Mouse (Mus musculus) embryonic fibroblast, embryonic 13.5 days (primary cell): ENCODE measurements around the gene Nfic. TPM values are rescaled to one million over a fixed set of nuclear protein-coding genes. Genes with fewer than 3 reads are reported as not detected.

Experiments used
- H3K27ac ChIP-seq: 2 replicates; pipeline ENCODE4 v1.5.1; 2012; ENCODE audit warnings: low read length, control low read depth, inconsistent platforms; ENCODE audit not compliant: insufficient read depth
- H3K4me1 ChIP-seq: 2 replicates; pipeline ENCODE4 v1.6.1; 2011; ENCODE audit warnings: low read length; ENCODE audit not compliant: control insufficient read depth, insufficient read depth
- H3K4me3 ChIP-seq: 2 replicates; pipeline ENCODE4 v1.5.1; 2011; ENCODE audit warnings: mild to moderate bottlenecking, control low read depth, low read length; ENCODE audit not compliant: insufficient read depth
- CTCF ChIP-seq: IDR thresholded peaks from 2 replicates; pipeline ENCODE4 v1.5.1; 2011; ENCODE audit warnings: mild to moderate bottlenecking, control low read depth, low read length, moderate library complexity, borderline replicate concordance; ENCODE audit not compliant: insufficient read depth
- POLR2A ChIP-seq: IDR thresholded peaks from 2 replicates; pipeline ENCODE4 v1.6.1; 2011; ENCODE audit warnings: low read depth, mild to moderate bottlenecking, control low read depth, low read length, moderate library complexity
- polyA plus RNA-seq: library from polyadenylated mRNA; stranded (reverse); fragments of >200 nt; gene quantifications from 2 replicates; pipeline ENCODE4 v1.2.4, GENCODE M21; 2011; ENCODE audit warnings: low read depth; ENCODE audit not compliant: missing spikeins, insufficient read length

The Nfic gene
- polyA plus RNA-seq, 1 experiment = 84.8 TPM

DNA sequence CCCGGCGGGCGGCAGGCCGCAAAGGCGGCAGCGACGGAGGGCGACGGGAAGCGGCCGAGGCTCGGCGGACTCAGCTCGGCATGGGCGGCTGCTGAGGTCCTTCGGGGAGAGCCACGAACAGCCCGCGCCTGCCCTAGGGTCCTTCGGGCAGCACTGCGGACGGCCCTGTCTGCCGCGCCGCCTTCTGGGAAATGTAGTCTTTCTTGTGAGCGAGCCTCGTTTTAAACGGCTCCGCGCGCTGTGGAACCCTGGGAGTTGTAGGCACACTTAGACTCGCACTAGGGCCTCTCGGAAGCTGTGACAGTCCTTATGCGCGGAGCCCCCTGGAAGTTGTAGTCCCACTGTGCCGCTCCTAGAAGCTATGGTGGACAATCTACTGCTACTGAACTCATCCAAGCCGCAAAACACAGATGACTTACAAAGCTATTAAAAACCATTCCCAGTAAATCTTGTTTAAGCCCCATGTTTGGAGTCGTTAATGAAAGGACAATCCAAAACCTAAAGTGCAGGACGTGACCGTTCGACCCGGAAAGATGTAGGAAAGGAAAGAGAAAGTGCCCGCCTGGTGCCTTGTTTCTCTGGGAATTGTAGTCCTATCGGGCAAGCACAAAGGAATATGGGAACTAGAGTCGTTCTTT is 40.9 kb upstream of the Nfic start, which contains the start of gene Ncln:
Gene Ncln (minus strand): TSS at position 129 of the 638 bp plus-strand sequence.
- peak within 1 kb of the TSS; percentile 92 for H3K27ac ChIP-seq
- H3K4me3 ChIP-seq = peak within 1 kb of the TSS; percentile 99
- no peaks in the 10 kb centered on the region for H3K4me1 ChIP-seq
- no peak for TF ChIP-seq CTCF
- TF ChIP-seq POLR2A = peak; percentile 85

DNA sequence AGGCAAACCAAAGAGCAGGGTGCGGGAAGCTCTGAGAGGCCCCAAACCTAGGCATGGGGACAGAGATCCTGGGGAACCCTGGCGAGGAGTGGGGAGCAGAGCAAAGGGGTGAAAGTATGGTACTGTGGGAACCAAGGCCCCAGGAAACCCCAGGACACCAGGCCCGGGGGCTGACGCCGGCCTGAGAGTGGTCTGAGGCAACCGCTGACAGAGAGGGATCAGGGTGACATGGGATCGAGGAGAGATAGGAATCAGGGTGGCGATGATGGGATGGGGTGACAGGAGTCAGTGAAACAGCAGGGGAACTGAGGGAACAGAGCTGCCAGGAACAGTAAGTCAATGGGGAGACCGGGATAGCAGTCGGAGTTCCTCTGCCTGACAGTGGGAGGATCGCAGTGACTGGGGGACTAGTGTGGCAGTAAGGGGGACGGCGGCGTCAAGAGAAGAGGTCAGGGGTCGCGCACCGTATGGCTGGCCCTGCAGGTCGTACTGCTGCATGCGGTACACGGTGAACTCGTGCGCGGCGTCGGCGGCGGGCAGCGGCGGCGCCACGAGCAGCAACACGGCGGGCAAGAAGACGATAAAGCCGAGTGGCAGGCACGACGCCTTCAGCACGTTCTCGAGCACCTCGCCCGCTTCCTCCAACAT is 40.3 kb upstream of the Nfic start:
- no peaks in the 10 kb centered on the region for H3K4me1 ChIP-seq
- no peak for TF ChIP-seq CTCF
- peak overlapping the region; percentile 99 for H3K4me3 ChIP-seq
- H3K27ac ChIP-seq = no peak overlapping the region

DNA sequence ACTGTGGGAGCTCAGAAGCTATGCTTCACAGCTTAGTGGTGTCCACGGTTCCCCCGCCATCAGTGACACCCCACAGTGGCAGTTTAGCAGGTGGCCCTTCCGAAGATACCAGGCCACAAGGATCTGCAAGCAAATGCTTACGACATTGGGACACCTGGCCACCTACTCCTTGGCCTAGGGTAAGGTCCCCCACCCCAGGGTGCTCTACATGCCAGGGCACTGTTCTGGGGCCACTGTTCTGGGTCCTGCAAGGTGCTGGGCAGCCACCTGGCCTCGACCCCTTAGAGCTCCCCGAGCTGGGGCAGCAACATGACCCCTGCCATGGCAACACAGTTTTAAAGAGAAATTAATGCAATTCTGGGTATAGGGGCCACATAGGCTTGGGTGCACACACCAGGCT is 39.7 kb upstream of the Nfic start:
- H3K27ac ChIP-seq = no peak overlapping the region
- peak overlapping the region; percentile 99 for H3K4me3 ChIP-seq
- TF ChIP-seq POLR2A (no peak), CTCF (no peak)
- H3K4me1 ChIP-seq = no peaks in the 10 kb centered on the region

DNA sequence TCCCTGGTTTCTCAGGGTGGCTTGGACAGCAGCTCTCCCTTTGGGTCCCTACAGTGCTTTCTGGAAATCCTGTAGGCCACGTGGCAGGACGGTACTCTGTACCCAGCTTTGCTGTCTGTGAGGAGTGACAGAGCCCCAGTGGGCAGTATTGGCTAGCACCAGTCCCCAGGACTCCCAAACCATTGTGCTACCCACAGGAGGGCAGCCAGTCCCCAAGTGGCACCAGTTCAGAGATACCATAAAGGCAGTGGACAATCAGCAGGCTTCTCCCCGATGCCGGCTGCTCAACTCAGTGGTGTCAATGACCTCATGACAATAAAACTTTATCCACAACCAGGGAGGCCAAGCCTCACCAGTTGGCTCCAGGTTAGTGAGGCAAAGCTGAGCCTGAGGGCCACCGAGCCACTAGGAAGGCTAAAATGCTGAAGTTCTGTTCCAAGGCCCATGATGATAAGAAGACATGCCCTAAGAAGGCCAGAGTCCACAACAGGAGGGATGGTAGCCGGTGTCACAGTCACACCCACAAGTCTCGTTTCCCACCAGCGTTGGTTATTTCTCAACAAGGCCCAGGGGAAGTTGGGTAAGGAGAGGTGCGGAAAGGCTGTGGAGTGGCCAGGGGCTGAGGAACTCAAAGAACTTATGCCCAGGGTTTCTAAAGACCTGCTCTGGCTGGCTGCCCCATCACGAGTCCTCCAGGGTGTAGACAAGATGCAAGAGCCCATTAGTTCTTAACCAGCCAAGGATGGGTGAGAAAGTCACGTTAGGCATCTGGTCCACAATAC is 39.0 kb upstream of the Nfic start:
- no peak for TF ChIP-seq CTCF
- no peak for TF ChIP-seq POLR2A
- H3K4me3 ChIP-seq = peak overlapping the region; percentile 99; the same call in 1 of the 2 replicates
- no peaks in the 10 kb centered on the region for H3K4me1 ChIP-seq
- H3K27ac ChIP-seq = no peak overlapping the region

DNA sequence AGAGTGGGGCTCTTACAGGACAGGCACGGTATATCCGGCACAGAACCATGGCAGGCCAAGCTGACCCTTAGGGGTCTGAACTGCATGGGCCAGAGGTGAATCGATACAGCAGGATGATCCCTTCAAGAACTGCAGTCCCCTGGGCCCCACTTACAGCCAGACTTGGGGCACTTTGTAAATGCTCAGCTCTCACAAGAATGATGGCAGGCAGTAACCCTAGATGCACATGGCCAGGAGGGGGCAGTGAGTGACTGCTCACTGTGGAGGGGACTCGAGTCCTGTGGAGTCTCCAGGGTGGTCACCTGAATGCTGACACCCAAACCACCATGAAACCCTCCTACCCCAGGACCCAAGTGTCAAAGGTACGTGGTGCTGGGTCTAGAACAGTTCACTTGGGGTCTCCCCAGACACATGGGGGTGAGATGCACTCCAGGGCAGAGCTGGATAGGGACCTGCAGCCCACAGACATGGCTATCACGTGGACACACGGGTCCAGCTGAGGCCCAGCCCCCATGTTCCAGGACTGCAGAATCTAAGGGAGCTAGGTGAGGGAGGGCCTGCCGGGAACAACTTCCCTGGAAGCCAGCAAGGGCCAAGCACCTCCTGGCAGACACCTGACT is 38.3 kb upstream of the Nfic start:
- H3K4me3 ChIP-seq = no peak overlapping the region
- no peak overlapping the region for H3K27ac ChIP-seq
- no peaks in the 10 kb centered on the region for H3K4me1 ChIP-seq
- TF ChIP-seq CTCF (peak; percentile 36; the same call in 1 of the 2 replicates), POLR2A (no peak)

DNA sequence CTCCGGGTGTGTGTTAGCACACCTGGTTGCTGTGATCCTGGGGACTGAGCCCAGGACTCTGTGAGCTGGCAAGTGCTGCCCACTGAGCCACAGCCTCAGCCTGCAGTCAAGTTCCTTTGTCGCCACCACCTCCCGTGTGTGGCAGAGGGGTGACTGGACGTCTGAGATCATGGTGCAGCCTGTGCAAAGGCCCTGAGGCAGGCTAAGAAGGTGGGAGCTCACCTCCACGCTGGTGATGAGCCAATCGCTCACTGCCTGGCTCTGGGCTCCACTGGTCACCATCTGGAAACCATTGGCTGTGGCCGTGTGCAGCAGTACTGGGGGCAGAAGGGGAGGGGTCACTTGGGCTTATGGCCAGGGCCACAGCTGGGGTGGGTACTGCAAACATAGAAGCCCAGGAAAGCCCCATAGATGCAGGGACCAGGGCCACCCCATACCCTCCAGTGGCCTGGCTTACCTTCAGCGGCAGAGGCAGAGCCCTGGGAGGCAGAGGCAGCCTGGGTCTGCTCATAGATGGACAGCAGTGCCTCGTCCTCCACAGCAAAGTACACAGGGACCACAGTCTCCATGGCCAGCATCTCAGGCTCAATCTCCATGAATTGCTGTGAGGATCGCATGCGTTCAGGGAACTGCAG is 37.3 kb upstream of the Nfic start:
- no peak for TF ChIP-seq CTCF
- no peak for TF ChIP-seq POLR2A

DNA sequence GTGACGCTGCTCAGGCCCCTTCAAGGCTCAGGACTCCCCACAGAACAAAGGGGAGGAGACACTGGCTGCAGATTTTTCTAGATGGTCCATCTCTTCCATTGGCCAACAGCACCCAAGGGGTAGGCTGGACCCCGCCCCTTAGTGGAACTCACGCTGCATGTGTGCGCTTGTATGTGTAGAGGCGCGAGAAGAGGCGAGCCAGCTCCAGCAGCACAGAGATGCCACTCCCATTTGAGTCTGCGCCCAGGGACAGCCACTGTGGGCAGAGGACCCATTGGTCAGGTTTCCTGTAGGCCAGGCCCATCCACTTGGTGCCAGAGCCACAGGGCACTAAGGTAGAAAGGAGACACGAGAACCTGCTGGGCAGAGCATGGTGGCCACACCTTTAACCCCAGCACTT is 35.6 kb upstream of the Nfic start:
- TF ChIP-seq CTCF (no peak), POLR2A (no peak)
- Histone ChIP-seq H3K27ac (no peak overlapping the region), H3K4me3 (no peak overlapping the region), H3K4me1 (no peaks in the 10 kb centered on the region)

More for the DNA sequence above, 37.3 kb upstream of the Nfic start:
- no peaks in the 10 kb centered on the region for H3K4me1 ChIP-seq
- no peak overlapping the region for H3K27ac ChIP-seq
- H3K4me3 ChIP-seq = no peak overlapping the region

DNA sequence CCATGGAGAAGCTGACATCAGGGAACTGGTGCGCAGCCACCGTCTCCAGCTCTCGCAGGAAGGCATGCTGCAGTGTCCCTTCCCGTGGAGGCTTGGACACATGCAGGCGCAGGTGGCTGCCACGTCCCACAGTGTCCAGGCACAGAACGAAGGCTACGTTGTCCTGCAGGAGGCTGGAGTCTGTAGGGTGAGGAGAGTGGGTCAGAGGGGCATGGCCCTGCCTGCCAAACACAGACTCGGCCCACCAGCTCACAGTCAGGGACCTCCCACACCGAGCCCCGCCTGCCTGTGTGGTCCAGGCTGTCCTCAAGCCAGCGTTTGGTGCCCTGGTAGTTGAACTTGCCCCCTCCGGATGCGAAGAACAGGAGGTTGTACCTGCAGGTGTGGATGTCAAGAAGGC is 34.5 kb upstream of the Nfic start:
- no peaks in the 10 kb centered on the region for H3K4me1 ChIP-seq
- H3K27ac ChIP-seq = no peak overlapping the region
- TF ChIP-seq POLR2A = no peak
- no peak for TF ChIP-seq CTCF
- no peak overlapping the region for H3K4me3 ChIP-seq

DNA sequence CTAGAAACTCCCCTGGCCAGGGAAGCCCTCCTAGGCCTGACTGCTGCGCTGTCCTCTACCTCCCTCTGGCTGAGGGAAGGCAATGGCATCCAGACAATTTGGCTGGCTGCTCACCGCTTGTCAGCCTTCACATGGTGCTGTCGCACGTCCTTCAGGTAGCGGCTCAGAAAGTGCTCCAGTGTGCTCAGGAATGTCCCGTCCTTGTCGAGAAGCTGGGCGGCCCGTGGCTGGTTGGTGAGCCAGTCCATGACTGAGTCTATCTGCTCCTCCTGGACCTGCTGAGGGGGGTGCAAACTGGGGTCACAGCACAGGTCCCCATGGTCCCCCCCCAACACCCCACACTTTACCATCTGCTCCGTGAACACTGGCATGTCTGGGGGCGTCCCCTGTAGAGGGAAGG is 32.6 kb upstream of the Nfic start:
- TF ChIP-seq POLR2A (no peak), CTCF (no peak)

More for the DNA sequence above, 32.6 kb upstream of the Nfic start:
- Histone ChIP-seq H3K27ac (no peak overlapping the region), H3K4me3 (no peak overlapping the region), H3K4me1 (no peaks in the 10 kb centered on the region)
